Mouse (Mus musculus) small intestine, adult 2 months (tissue): ENCODE data around the gene Lenep.

Source experiments
- CTCF ChIP-seq: fragments of 200-500 bp; IDR thresholded peaks from 2 replicates; pipeline ENCODE4 v1.5.1; 2012; ENCODE audit warnings: low read depth, mild to moderate bottlenecking, control low read depth, inconsistent platforms, low read length, moderate library complexity, mixed read lengths; ENCODE audit not compliant: insufficient replicate concordance, insufficient read length; ENCODE audit errors: extremely low read depth
- POLR2A ChIP-seq: fragments of 200-500 bp; IDR thresholded peaks from 2 replicates; pipeline ENCODE4 v1.6.1; 2012; ENCODE audit warnings: low read depth, mild to moderate bottlenecking, control low read depth, inconsistent platforms, low read length, moderate library complexity

GRCm38 (mm10) chr3:89364631-89365030 lies 38.0 kb downstream of the Lenep start:
- TF ChIP-seq CTCF (no peak), POLR2A (no peak)
